Mouse (Mus musculus) erythroblast, embryonic 14.5 days (primary cell): ENCODE data around the gene Cdhr3. TPM values are rescaled to one million over a fixed set of nuclear protein-coding genes. Genes with fewer than 3 reads are reported as not detected.

Experiments
- H3K27me3 ChIP-seq: 2 replicates; pipeline ENCODE4 v1.6.1; 2012; ENCODE audit warnings: inconsistent platforms; ENCODE audit not compliant: control insufficient read depth
- H3K36me3 ChIP-seq: 2 replicates; pipeline ENCODE4 v1.6.1; 2012; ENCODE audit warnings: mild to moderate bottlenecking, inconsistent platforms; ENCODE audit not compliant: control insufficient read depth
- H3K4me1 ChIP-seq: 2 replicates; pipeline ENCODE4 v1.6.1; 2012; ENCODE audit warnings: inconsistent platforms; ENCODE audit not compliant: control insufficient read depth
- H3K4me3 ChIP-seq: replicated peaks from 2 replicates; pipeline ENCODE3; 2012; ENCODE audit warnings: moderate library complexity, mild to moderate bottlenecking, inconsistent platforms
- H3K9me3 ChIP-seq: 2 replicates; pipeline ENCODE4 v1.6.1; 2012; ENCODE audit warnings: low read length, inconsistent platforms, mixed read lengths; ENCODE audit not compliant: control insufficient read depth
- GATA1 ChIP-seq: IDR thresholded peaks from 2 replicates; pipeline ENCODE4 v1.6.1; 2012; ENCODE audit warnings: low read length, inconsistent platforms, mixed read lengths
- TAL1 ChIP-seq: IDR thresholded peaks from 3 replicates; pipeline ENCODE4 v1.6.1; 2012; ENCODE audit warnings: low read length, inconsistent platforms, mixed read lengths
- polyA plus RNA-seq: library from polyadenylated mRNA; stranded (reverse); fragments of >175 nt; gene quantifications from 2 replicates; pipeline ENCODE4 v1.2.3, GENCODE M21; 2012

The Cdhr3 gene
- polyA plus RNA-seq, 1 experiment, result not detected

GRCm38 (mm10) chr12:33118624-33119301, 26.1 kb upstream of the Cdhr3 start:
- peak overlapping the region; percentile 26 for H3K4me3 ChIP-seq

GRCm38 (mm10) chr12:33110894-33111471, 18.3 kb upstream of the Cdhr3 start:
- peaks cover 3% of the 10 kb centered on the region; the same call in 1 of the 2 replicates for H3K27me3 ChIP-seq
- no peak overlapping the region for H3K4me3 ChIP-seq
- no peaks in the 10 kb centered on the region for H3K9me3 ChIP-seq
- H3K36me3 ChIP-seq, result no peaks in the 10 kb centered on the region
- no peak for TF ChIP-seq GATA1
- no peak for TF ChIP-seq TAL1
- H3K4me1 ChIP-seq, result no peaks in the 10 kb centered on the region

More at GRCm38 (mm10) chr12:33118624-33119301, 26.1 kb upstream of the Cdhr3 start:
- Histone ChIP-seq H3K9me3 (no peaks in the 10 kb centered on the region), H3K4me1 (peaks cover 5% of the 10 kb centered on the region), H3K27me3 (peaks cover 20% of the 10 kb centered on the region), H3K36me3 (no peaks in the 10 kb centered on the region)
- TF ChIP-seq TAL1, result no peak

- H3K36me3 ChIP-seq, result no peaks in the 10 kb centered on the region
- no peaks in the 10 kb centered on the region for H3K9me3 ChIP-seq
- no peaks in the 10 kb centered on the region for H3K4me1 ChIP-seq
- TF ChIP-seq TAL1, result no peak
- no peak for TF ChIP-seq GATA1
- H3K4me3 ChIP-seq, result no peak overlapping the region
- H3K27me3 ChIP-seq, result peaks cover 3% of the 10 kb centered on the region; the same call in 1 of the 2 replicates
Measured at GRCm38 (mm10) chr12:33109531-33109930, 16.9 kb upstream of the Cdhr3 start.

GRCm38 (mm10) chr12:33106438-33107167, 13.9 kb upstream of the Cdhr3 start:
- Histone ChIP-seq H3K36me3 (no peaks in the 10 kb centered on the region), H3K4me1 (no peaks in the 10 kb centered on the region), H3K9me3 (no peaks in the 10 kb centered on the region), H3K4me3 (no peak overlapping the region), H3K27me3 (peaks cover 3% of the 10 kb centered on the region; the same call in 1 of the 2 replicates)
- TF ChIP-seq GATA1 (no peak), TAL1 (no peak)

GRCm38 (mm10) chr12:33105724-33106123, 13.0 kb upstream of the Cdhr3 start:
- no peaks in the 10 kb centered on the region for H3K36me3 ChIP-seq
- TF ChIP-seq TAL1 (no peak), GATA1 (no peak)
- no peak overlapping the region for H3K4me3 ChIP-seq
- H3K27me3 ChIP-seq, result peaks cover 3% of the 10 kb centered on the region; the same call in 1 of the 2 replicates
- no peaks in the 10 kb centered on the region for H3K4me1 ChIP-seq
- H3K9me3 ChIP-seq, result no peaks in the 10 kb centered on the region

- no peak for TF ChIP-seq TAL1
- no peak for TF ChIP-seq GATA1
- H3K36me3 ChIP-seq, result no peaks in the 10 kb centered on the region
- no peaks in the 10 kb centered on the region for H3K9me3 ChIP-seq
- no peaks in the 10 kb centered on the region for H3K4me1 ChIP-seq
- H3K27me3 ChIP-seq, result no peaks in the 10 kb centered on the region
- no peak overlapping the region for H3K4me3 ChIP-seq
Measured at GRCm38 (mm10) chr12:33102342-33103115, 9.9 kb upstream of the Cdhr3 start.

- no peaks in the 10 kb centered on the region for H3K9me3 ChIP-seq
- no peaks in the 10 kb centered on the region for H3K4me1 ChIP-seq
- H3K36me3 ChIP-seq, result no peaks in the 10 kb centered on the region
- H3K4me3 ChIP-seq, result no peak overlapping the region
- no peaks in the 10 kb centered on the region for H3K27me3 ChIP-seq
- TF ChIP-seq GATA1 (no peak), TAL1 (no peak)
Measured at GRCm38 (mm10) chr12:33101627-33102026, 9.0 kb upstream of the Cdhr3 start.

- Histone ChIP-seq H3K9me3 (no peaks in the 10 kb centered on the region), H3K4me1 (no peaks in the 10 kb centered on the region), H3K27me3 (no peaks in the 10 kb centered on the region), H3K4me3 (no peak overlapping the region), H3K36me3 (no peaks in the 10 kb centered on the region)
- TF ChIP-seq TAL1, result no peak
- TF ChIP-seq GATA1, result no peak
Measured at GRCm38 (mm10) chr12:33096017-33096416, 3.3 kb upstream of the Cdhr3 start.

- no peaks in the 10 kb centered on the region for H3K36me3 ChIP-seq
- H3K9me3 ChIP-seq, result no peaks in the 10 kb centered on the region
- H3K27me3 ChIP-seq, result no peaks in the 10 kb centered on the region
- H3K4me1 ChIP-seq, result no peaks in the 10 kb centered on the region
- no peak for TF ChIP-seq TAL1
- no peak for TF ChIP-seq GATA1
- no peak overlapping the region for H3K4me3 ChIP-seq
Measured at GRCm38 (mm10) chr12:33092196-33092595, 479 bp downstream of the Cdhr3 start.
